Mouse (Mus musculus) CH12.LX (cell line): ENCODE results near the gene Hyou1. TPM values are rescaled to one million over a fixed set of nuclear protein-coding genes. Genes with fewer than 3 reads are reported as not detected.
A peak's percentile ranks its signal among the peaks of the same experiment; 100 is the strongest.

Source experiments
- DNase-seq: peaks from one replicate; pipeline ENCODE4 v3.0.0-alpha.2; 2013; ENCODE audit errors: extremely low read depth
- H3K27ac ChIP-seq: 2 replicates; pipeline ENCODE4 v1.5.1; 2012; ENCODE audit warnings: low read depth, mild to moderate bottlenecking, control low read depth, moderate library complexity; ENCODE audit not compliant: insufficient read depth
- H3K27me3 ChIP-seq: replicated peaks from 2 replicates; pipeline ENCODE3; 2012; ENCODE audit warnings: inconsistent platforms
- H3K36me3 ChIP-seq, 2 experiments: replicated peaks in 1 of 2; 2 replicates each; pipeline versions ENCODE3 to v1.6.1; 2012; ENCODE audit warnings: inconsistent platforms in 1 of 2, low read length in 1 of 2, mild to moderate bottlenecking in 1 of 2, mixed read lengths in 1 of 2, moderate library complexity in 1 of 2; ENCODE audit not compliant: control insufficient read depth in 1 of 2, insufficient read depth in 1 of 2
- H3K4me1 ChIP-seq, 2 experiments: 2 replicates each; pipeline ENCODE4 v1.6.1; 2012; ENCODE audit warnings: inconsistent platforms in 1 of 2, moderate library complexity in 1 of 2; ENCODE audit not compliant: insufficient read depth in 2 of 2, control insufficient read depth in 1 of 2
- H3K4me2 ChIP-seq: 2 replicates; pipeline ENCODE4 v1.6.1; 2012; ENCODE audit warnings: low read depth, mild to moderate bottlenecking, control low read depth; ENCODE audit not compliant: poor library complexity, insufficient read depth, severe bottlenecking
- H3K4me3 ChIP-seq, 3 experiments: fragments of 150-350 bp in 1 of 3; sonication (generic) in 1 of 3; replicated peaks in 1 of 3; 2 replicates each; pipeline versions ENCODE3 to v1.5.1; 2011 to 2012; ENCODE audit warnings: low read depth in 2 of 3, low read length in 2 of 3, mild to moderate bottlenecking in 2 of 3, moderate library complexity in 2 of 3, control low read depth in 1 of 3, improper control_type of control experiment in 1 of 3, inconsistent platforms in 1 of 3, mixed read lengths in 1 of 3; ENCODE audit not compliant: poor library complexity in 1 of 3
- H3K79me2 ChIP-seq: replicated peaks from 2 replicates; pipeline ENCODE4 v1.6.1; 2012; ENCODE audit warnings: mild to moderate bottlenecking, moderate library complexity; ENCODE audit not compliant: control insufficient read depth, poor library complexity, insufficient read depth, severe bottlenecking; ENCODE audit errors: extremely low read depth
- H3K9ac ChIP-seq: 2 replicates; pipeline ENCODE4 v1.6.1; 2012; ENCODE audit warnings: low read depth, mild to moderate bottlenecking, control low read depth, moderate library complexity; ENCODE audit not compliant: insufficient read depth
- H3K9me3 ChIP-seq: replicated peaks from 2 replicates; pipeline ENCODE3; 2012; ENCODE audit warnings: low read length, inconsistent platforms, mixed read lengths
- BHLHE40 ChIP-seq: IDR thresholded peaks from 2 replicates; pipeline ENCODE4 v1.6.1; 2011; ENCODE audit warnings: mild to moderate bottlenecking, low read depth, low read length, improper control_type of control experiment
- CHD1 ChIP-seq: IDR thresholded peaks from 2 replicates; pipeline ENCODE4 v1.6.1; 2012; ENCODE audit warnings: low read depth, low read length, improper control_type of control experiment, inconsistent platforms
- CHD2 ChIP-seq: IDR thresholded peaks from 2 replicates; pipeline ENCODE4 v1.6.1; 2011; ENCODE audit warnings: low read length, improper control_type of control experiment
- CTCF ChIP-seq, 2 experiments: IDR thresholded peaks in 1 of 2; conservative IDR thresholded peaks in 1 of 2; 2 replicates each; pipeline ENCODE4 v1.5.1; 2011 to 2012; ENCODE audit warnings: low read depth in 2 of 2, low read length in 2 of 2, improper control_type of control experiment in 1 of 2, inconsistent platforms in 1 of 2, mild to moderate bottlenecking in 1 of 2, moderate library complexity in 1 of 2
- E2F4 ChIP-seq: IDR thresholded peaks from 2 replicates; pipeline ENCODE4 v1.6.1; 2011; ENCODE audit warnings: low read depth, low read length, improper control_type of control experiment; ENCODE audit not compliant: insufficient replicate concordance
- ELF1 ChIP-seq: IDR thresholded peaks from 2 replicates; pipeline ENCODE4 v1.6.1; 2014; ENCODE audit warnings: low read depth, mild to moderate bottlenecking, inconsistent platforms, low read length, improper control_type of control experiment
- EP300 ChIP-seq: IDR thresholded peaks from 2 replicates; pipeline ENCODE4 v1.6.1; 2011; ENCODE audit warnings: low read length, improper control_type of control experiment
- ETS1 ChIP-seq: conservative IDR thresholded peaks from 2 replicates; pipeline ENCODE4 v1.6.1; 2012; ENCODE audit warnings: low read depth, mild to moderate bottlenecking, inconsistent platforms, low read length, improper control_type of control experiment, moderate library complexity
- GABPA ChIP-seq: IDR thresholded peaks from 2 replicates; pipeline ENCODE4 v1.6.1; 2012; ENCODE audit warnings: low read depth, low read length, improper control_type of control experiment, inconsistent platforms; ENCODE audit not compliant: insufficient replicate concordance
- HCFC1 ChIP-seq: IDR thresholded peaks from 2 replicates; pipeline ENCODE4 v1.6.1; 2012; ENCODE audit warnings: low read depth, mild to moderate bottlenecking, inconsistent platforms, low read length, improper control_type of control experiment
- IRF4 ChIP-seq: IDR thresholded peaks from 2 replicates; pipeline ENCODE4 v1.6.1; 2014; ENCODE audit warnings: low read depth, mild to moderate bottlenecking, inconsistent platforms, low read length, improper control_type of control experiment
- JUN ChIP-seq: IDR thresholded peaks from 2 replicates; pipeline ENCODE4 v1.6.1; 2011; ENCODE audit warnings: low read depth, mild to moderate bottlenecking, low read length, improper control_type of control experiment, moderate library complexity; ENCODE audit not compliant: insufficient read depth
- KAT2A ChIP-seq: IDR thresholded peaks from 2 replicates; pipeline ENCODE4 v1.6.1; 2012; ENCODE audit warnings: low read length, improper control_type of control experiment, inconsistent platforms; ENCODE audit not compliant: insufficient replicate concordance
- MAFK ChIP-seq: IDR thresholded peaks from 2 replicates; pipeline ENCODE4 v1.6.1; 2011; ENCODE audit warnings: low read length, improper control_type of control experiment; ENCODE audit not compliant: insufficient replicate concordance
- MAX ChIP-seq: IDR thresholded peaks from 2 replicates; pipeline ENCODE4 v1.6.1; 2011; ENCODE audit warnings: low read length, improper control_type of control experiment
- MAZ ChIP-seq: IDR thresholded peaks from 2 replicates; pipeline ENCODE4 v1.6.1; 2012; ENCODE audit warnings: low read depth, mild to moderate bottlenecking, inconsistent platforms, low read length, improper control_type of control experiment, moderate library complexity
- MEF2A ChIP-seq: IDR thresholded peaks from 2 replicates; pipeline ENCODE4 v1.6.1; 2014; ENCODE audit warnings: low read depth, mild to moderate bottlenecking, inconsistent platforms, low read length, improper control_type of control experiment, borderline replicate concordance
- MXI1 ChIP-seq: IDR thresholded peaks from 2 replicates; pipeline ENCODE4 v1.6.1; 2011; ENCODE audit warnings: mild to moderate bottlenecking, low read depth, low read length, improper control_type of control experiment
- MYC ChIP-seq: IDR thresholded peaks from 2 replicates; pipeline ENCODE4 v1.6.1; 2011; ENCODE audit warnings: low read depth, mild to moderate bottlenecking, improper control_type of control experiment, low read length
- NELFE ChIP-seq: IDR thresholded peaks from 2 replicates; pipeline ENCODE4 v1.6.1; 2011; ENCODE audit warnings: low read depth, low read length, improper control_type of control experiment
- NRF1 ChIP-seq: IDR thresholded peaks from 2 replicates; pipeline ENCODE4 v1.6.1; 2014; ENCODE audit warnings: low read depth, mild to moderate bottlenecking, inconsistent platforms, low read length, improper control_type of control experiment, moderate library complexity
- PAX5 ChIP-seq: IDR thresholded peaks from 2 replicates; pipeline ENCODE4 v1.6.1; 2012; ENCODE audit warnings: low read length, inconsistent platforms, mixed read lengths
- POLR2A ChIP-seq: IDR thresholded peaks from 2 replicates; pipeline ENCODE4 v1.6.1; 2011; ENCODE audit warnings: low read depth, mild to moderate bottlenecking, improper control_type of control experiment, low read length
- POLR2AphosphoS2 ChIP-seq: IDR thresholded peaks from 2 replicates; pipeline ENCODE4 v1.6.1; 2011; ENCODE audit warnings: low read depth, low read length, improper control_type of control experiment
- RAD21 ChIP-seq: IDR thresholded peaks from 2 replicates; pipeline ENCODE4 v1.6.1; 2011; ENCODE audit warnings: low read depth, mild to moderate bottlenecking, low read length, improper control_type of control experiment, moderate library complexity
- RCOR1 ChIP-seq: conservative IDR thresholded peaks from 2 replicates; pipeline ENCODE4 v1.6.1; 2012; ENCODE audit warnings: low read depth, mild to moderate bottlenecking, inconsistent platforms, low read length, improper control_type of control experiment
- SIN3A ChIP-seq: IDR thresholded peaks from 2 replicates; pipeline ENCODE4 v1.6.1; 2012; ENCODE audit warnings: low read length, improper control_type of control experiment, inconsistent platforms
- SMC3 ChIP-seq: IDR thresholded peaks from 2 replicates; pipeline ENCODE4 v1.6.1; 2011; ENCODE audit warnings: low read depth, low read length, improper control_type of control experiment
- TBP ChIP-seq: conservative IDR thresholded peaks from 2 replicates; pipeline ENCODE4 v1.6.1; 2011; ENCODE audit warnings: low read depth, low read length, improper control_type of control experiment
- TCF12 ChIP-seq: IDR thresholded peaks from 2 replicates; pipeline ENCODE4 v1.6.1; 2014; ENCODE audit warnings: low read depth, mild to moderate bottlenecking, inconsistent platforms, low read length, improper control_type of control experiment
- UBTF ChIP-seq: IDR thresholded peaks from 2 replicates; pipeline ENCODE4 v1.6.1; 2012; ENCODE audit warnings: low read depth, mild to moderate bottlenecking, inconsistent platforms, low read length, improper control_type of control experiment, moderate library complexity
- USF1 ChIP-seq: IDR thresholded peaks from 2 replicates; pipeline ENCODE4 v1.6.1; 2014; ENCODE audit warnings: low read depth, mild to moderate bottlenecking, inconsistent platforms, low read length, improper control_type of control experiment
- USF2 ChIP-seq: conservative IDR thresholded peaks from 2 replicates; pipeline ENCODE4 v1.6.1; 2011; ENCODE audit warnings: low read depth, low read length, improper control_type of control experiment
- ZC3H11A ChIP-seq: IDR thresholded peaks from 2 replicates; pipeline ENCODE4 v1.6.1; 2012; ENCODE audit warnings: low read depth, mild to moderate bottlenecking, inconsistent platforms, low read length, improper control_type of control experiment
- ZKSCAN1 ChIP-seq: IDR thresholded peaks from 2 replicates; pipeline ENCODE4 v1.6.1; 2012; ENCODE audit warnings: low read depth, inconsistent platforms, low read length, improper control_type of control experiment, borderline replicate concordance
- ZMIZ1 ChIP-seq: IDR thresholded peaks from 2 replicates; pipeline ENCODE4 v1.6.1; 2012; ENCODE audit warnings: low read depth, mild to moderate bottlenecking, inconsistent platforms, low read length, improper control_type of control experiment
- ZNF384 ChIP-seq: IDR thresholded peaks from 2 replicates; pipeline ENCODE4 v1.6.1; 2012; ENCODE audit warnings: low read depth, low read length, improper control_type of control experiment, inconsistent platforms
- dilution Hi-C: fragments of 300-500 bp; cut with MboI; formaldehyde crosslinking; loops from 2 replicates; pipeline ENCODE4 v1.14.3; 2020; ENCODE audit warnings: low sequenced_read_pairs; ENCODE audit not compliant: extremely low pct_unique_long_range_greater_than_20kb, extremely low pct_ligation_motif_present
- in situ Hi-C: fragments of 300-500 bp; cut with MboI; formaldehyde crosslinking; loops from 3 replicates; pipeline ENCODE4 v1.14.3; 2019; ENCODE audit warnings: low sequenced_read_pairs, low pct_ligation_motif_present, low pct_unique_long_range_greater_than_20kb, mixed read lengths
- polyA plus RNA-seq: library from polyadenylated mRNA; unstranded; fragments of >175 nt; gene quantifications from 2 replicates; pipeline ENCODE4 v1.2.1, GENCODE M21; 2012; ENCODE audit warnings: low read depth; ENCODE audit not compliant: insufficient read length
- total RNA-seq, 2 experiments: library from RNA; depleted of rRNA; stranded (reverse); fragments of 300-350 nt in 1 of 2; fragments of >200 nt in 1 of 2; gene quantifications; 2 replicates each; pipeline ENCODE4 v1.2.3; 2012 to 2014

Gene Hyou1
- total RNA-seq (2012; rRNA removed): 88.7 and 148 TPM in 2 replicates
- total RNA-seq (2014; rRNA removed): 31.9 and 32.6 TPM in 2 replicates
- 89.9 and 90.8 TPM in 2 replicates for polyA plus RNA-seq

- Histone ChIP-seq H3K27ac (peak within 1 kb of the TSS; percentile 64), H3K4me3 (peak within 1 kb of the TSS; percentile 89 to 96 (median 95)), H3K4me2 (peak within 1 kb of the TSS; percentile 87), H3K9ac (peak within 1 kb of the TSS; percentile 93), H3K79me2 (peaks cover 25% of the 10 kb centered on the region), H3K36me3 (peaks cover 30 to 39% of the 10 kb centered on the region in 2 experiments), H3K27me3 (no peaks in the 10 kb centered on the region), H3K4me1 (peaks cover 7 to 24% of the 10 kb centered on the region in 2 experiments), H3K9me3 (no peaks in the 10 kb centered on the region)
- in situ Hi-C loops: no loop called here
- no peak for TF ChIP-seq EP300
- TF ChIP-seq NRF1: peak; percentile 77
- TF ChIP-seq USF1: no peak; the same call in 1 of the 2 replicates
- peak; percentile 76 for TF ChIP-seq HCFC1
- peak; percentile 61; the same call in 1 of the 2 replicates for TF ChIP-seq IRF4
- no peak for TF ChIP-seq ZNF384
- no peak for TF ChIP-seq RCOR1
- no peak for TF ChIP-seq GABPA
- TF ChIP-seq E2F4: no peak
- 0 out of 2 replicates have a peak, but pooled peaks have one; percentile 40 for TF ChIP-seq MAZ
- TF ChIP-seq MEF2A: peak; percentile 45; the same call in 1 of the 2 replicates
- peak; percentile 86 for TF ChIP-seq POLR2A
- peak; percentile 92 for TF ChIP-seq ELF1
- no peak for TF ChIP-seq MAFK
- TF ChIP-seq KAT2A: 0 out of 2 replicates have a peak, but pooled peaks have one; percentile 48
- TF ChIP-seq ZKSCAN1: no peak
- no peak for TF ChIP-seq JUN
- TF ChIP-seq UBTF: peak; percentile 66; the same call in 1 of the 2 replicates
- no peak for TF ChIP-seq RAD21
- TF ChIP-seq ZC3H11A: no peak
- no peak for TF ChIP-seq PAX5
- peak; percentile 78 for TF ChIP-seq NELFE
- peak; percentile 80 for TF ChIP-seq MXI1
- peak; percentile 65 for TF ChIP-seq TBP
- TF ChIP-seq SMC3: no peak
- TF ChIP-seq USF2: no peak
- TF ChIP-seq ZMIZ1: peak; percentile 90
- peak; percentile 95 for TF ChIP-seq MYC
- no peak for TF ChIP-seq POLR2AphosphoS2
- peak; percentile 77 for TF ChIP-seq SIN3A
- peak; percentile 98 for TF ChIP-seq CHD2
- TF ChIP-seq ETS1: peak; percentile 50
- peak; percentile 78 for TF ChIP-seq TCF12
- peak in 1 of 2 experiments; percentile 38; a peak in 2 of 4 replicates for TF ChIP-seq CTCF (conservative IDR thresholded peaks at IDR 0.05 in 1 of 2, IDR thresholded peaks at IDR 0.05 in 1 of 2; ENCODE audit: low read depth in 2 of 2, low read length in 2 of 2)
- peak; percentile 23; the same call in 1 of the 2 replicates for TF ChIP-seq BHLHE40
- peak; percentile 95 for TF ChIP-seq MAX
- 0 out of 2 replicates have a peak, but pooled peaks have one; percentile 62 for TF ChIP-seq CHD1
- DNase-seq: peak; percentile 97
- dilution Hi-C loops: no loop called here
Measured at GRCm38 (mm10) chr9:44379054-44379834, at the start of gene Hyou1. Hyou1 (plus strand) TSS chr9:44379490.
